Mouse (Mus musculus) spleen, embryonic (tissue): ENCODE measurements around the gene Gm17304.

Experiments
- CTCF ChIA-PET: fragments of 350-600 bp; sonication (Branson Sonifier 250); formaldehyde crosslinking; loops from one replicate; lab custom pipeline; 2022; lab: Charles Lee

Gm17304 gene

DNA sequence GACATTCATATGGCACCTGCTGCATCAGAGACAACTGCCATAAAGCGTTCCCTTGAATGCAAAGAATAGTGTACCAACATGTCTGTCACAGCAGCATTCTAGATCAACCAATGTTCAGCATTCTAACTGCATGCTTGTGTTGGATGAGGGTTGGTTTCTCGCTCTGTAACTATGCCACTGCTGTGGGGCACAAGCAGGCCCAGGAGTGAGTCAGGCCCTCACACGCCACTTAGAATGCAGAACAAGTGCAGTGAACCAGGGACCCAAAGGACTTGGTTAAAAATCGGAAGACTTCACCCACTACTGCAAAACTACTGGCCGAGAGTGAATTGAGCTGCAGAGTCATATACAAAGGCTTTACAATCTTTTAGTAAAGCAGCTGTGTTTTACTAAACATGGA is 13.3 kb downstream of the Gm17304 start:
- CTCF ChIA-PET, result no interaction called here

DNA sequence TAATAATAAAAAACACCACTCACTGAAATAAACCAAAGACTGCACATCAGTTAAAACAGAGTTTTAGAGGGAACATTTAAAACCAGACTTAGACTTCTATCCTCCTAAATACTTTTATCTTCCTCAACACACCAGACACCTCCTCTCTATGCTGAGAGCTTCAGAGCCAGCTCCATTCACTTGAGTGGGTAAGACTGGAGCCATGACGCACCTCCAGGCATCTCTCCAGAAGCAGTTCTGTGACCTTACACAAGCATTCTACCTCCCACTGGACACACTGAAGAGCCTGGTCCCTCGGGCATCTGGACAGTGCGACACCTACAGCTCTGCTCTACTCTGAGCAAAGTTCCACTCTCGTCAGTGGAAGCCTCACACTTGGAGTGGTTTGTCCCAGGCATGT is 14.4 kb downstream of the Gm17304 start:
- CTCF ChIA-PET, result interaction anchor here (0.6 kb wide), 1 partner anchor 132 kb away, joined by 13 read pairs; no protein-coding TSS in a partner anchor

DNA sequence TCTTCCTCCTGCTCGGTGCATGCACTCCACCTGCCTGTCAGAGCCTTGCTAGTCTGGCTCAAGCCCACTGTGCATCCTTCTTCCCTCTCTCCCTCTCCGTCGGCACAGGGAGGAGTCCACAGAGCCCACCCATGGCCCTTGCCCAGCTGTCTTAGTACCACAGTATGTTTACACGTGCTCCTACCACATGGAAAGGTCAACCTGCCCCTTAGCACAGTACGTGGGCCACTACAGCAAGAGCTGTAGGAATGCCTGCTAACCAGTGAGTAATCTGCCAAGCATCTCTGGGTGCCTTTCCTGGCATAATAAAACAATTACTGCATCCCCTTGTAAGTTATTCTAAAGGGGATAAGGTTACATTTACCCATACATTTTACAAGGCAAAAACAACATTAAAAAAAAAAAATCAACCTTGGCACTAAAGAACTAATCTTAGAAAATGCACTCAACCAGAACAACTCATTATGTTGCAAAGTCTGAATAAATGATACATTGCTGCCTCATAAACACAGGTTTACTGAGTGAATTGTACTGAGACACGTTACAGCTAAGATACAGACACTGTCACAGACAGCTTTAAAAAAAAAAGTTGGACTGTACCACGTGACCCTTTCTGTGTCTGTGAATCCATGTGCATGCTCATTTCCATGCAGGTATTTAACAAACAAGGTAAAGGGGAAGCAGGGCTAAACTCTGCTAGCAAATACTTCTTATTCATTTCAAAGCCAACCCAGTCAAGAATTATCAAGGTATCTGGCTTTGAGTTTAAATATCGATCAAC is 19.7 kb downstream of the Gm17304 start:
- CTCF ChIA-PET, result interaction anchor here (0.5 kb wide), 1 partner anchor 81 kb away, joined by 17 read pairs; no protein-coding TSS in a partner anchor

DNA sequence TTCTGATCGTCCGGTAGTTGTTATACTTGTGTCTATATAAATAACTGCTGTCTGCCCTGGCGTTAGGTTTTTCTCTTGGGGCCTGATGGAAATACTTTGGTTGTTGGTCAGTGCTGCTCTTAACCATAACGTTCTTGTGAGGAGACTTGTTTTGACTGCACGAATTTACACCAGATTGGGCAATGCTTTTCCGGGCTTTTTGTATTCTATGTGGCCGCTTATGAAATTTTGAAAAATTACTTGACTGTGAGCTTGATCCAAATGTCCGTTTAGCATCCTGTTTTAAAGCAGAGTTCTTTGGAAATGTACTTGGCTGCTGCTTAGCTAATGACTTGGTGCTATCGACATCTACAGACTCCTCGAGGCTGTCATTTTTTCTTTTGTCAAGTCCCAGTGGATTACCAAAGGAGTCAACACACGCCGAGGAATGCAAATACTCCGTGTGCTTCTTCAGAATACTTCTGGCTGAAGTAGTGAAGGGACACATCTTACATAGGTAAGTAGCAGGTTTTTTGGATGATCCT is 27.6 kb downstream of the Gm17304 start:
- CTCF ChIA-PET, result no interaction called here

DNA sequence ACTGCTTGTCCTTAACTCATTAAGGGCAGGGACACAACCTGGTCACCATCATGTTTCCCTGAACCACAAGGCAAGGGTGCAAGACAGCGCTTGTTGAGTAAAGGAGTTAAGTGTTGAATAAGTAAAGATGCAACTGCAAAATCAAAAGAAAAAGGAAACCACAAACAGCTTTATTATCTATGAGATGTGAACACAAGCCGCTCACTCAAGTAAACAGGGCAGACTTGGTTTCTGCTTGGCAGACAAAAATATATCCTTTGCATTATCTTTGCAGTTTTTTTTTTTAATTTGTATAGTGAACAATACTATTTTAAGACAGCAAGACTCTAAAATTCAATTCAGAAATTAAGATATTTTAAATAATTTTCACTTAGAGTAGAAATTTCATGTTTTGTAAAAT is 30.7 kb downstream of the Gm17304 start:
- CTCF ChIA-PET, result no interaction called here

DNA sequence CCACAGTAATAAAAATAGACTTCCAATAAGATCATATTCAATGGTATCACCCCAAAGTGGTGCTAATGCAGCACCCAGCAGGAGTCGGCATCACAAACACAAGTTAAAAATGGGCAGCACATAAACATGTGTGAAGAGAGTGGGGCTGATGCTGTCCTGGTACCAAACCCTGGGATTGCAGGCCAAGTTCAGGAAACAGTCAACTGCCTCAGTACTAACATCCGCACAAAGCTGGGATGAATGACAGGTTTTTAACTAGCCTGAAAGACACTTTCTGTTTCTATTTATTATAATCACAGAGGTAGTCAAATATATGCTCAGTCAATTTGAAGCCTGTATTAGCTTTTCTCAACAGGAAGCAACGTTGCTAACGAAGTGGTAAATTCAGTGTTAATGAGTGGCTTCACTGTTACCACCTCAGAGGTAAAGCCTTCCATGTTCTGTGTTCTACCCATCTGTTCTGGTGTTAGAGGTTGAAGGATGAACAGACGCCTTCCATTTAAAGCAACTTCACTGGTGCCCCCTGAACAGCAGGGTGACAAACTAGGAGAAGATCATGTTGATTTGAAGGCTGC is 31.4 kb downstream of the Gm17304 start:
- CTCF ChIA-PET, result no interaction called here

DNA sequence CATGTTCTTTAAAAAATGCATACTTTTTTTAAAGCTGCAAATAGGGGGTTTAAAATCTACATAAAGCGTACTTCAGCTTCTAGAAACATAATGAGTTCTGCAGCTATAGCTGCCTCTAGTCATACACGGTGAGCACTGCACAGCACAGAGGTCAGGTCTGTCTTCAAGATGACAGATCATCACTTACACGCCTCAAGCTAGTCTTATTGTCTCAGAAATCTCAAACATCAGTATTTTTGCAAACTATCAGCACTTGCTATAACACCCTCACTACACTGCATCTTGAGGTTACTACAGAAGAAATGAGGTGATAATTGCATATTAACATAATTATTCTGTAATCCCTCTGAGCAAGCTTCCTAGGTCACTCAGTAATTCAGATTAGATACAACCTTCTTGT is 33.0 kb downstream of the Gm17304 start:
- CTCF ChIA-PET, result no interaction called here

DNA sequence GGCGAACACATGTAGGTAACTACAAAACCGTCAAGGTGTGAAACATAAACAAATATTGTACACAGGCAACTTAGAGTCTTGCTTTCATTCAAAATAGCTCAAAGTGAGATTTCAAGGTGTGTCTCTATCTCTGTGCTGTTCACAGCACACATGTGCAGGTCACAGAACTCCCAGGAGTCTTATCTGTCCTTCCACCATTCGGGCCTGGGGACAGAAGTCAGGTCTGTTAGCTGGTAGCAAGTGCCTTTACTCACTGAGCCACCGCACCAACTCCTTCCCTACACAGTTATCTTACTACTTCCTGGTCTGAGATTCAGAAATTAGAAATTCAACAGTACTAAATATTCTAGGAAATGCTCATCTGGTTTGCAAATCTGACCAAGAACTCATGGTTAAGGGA is 34.5 kb downstream of the Gm17304 start:
- CTCF ChIA-PET, result no interaction called here

DNA sequence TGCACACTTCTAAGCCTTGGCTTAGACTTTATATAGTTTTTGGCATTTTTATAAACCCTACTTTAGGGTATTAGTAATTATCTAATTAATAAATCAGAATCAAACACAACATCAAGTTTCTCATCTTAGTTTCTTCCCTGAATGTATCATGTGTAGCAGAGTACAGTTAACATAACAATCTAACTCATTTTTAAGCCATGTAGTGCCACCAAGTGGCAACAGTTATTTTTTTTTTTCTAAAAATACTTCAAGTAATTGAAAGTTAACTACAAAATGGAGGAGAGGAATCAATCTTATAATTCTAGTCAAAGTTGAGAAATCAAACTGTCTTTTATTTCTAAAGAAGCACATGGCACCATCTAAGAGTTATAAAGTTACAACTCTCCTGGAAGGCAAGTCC is 40.5 kb downstream of the Gm17304 start:
- CTCF ChIA-PET, result interaction anchor here (0.6 kb wide), 1 partner anchor 47 kb away, joined by 5 read pairs; no protein-coding TSS in a partner anchor

DNA sequence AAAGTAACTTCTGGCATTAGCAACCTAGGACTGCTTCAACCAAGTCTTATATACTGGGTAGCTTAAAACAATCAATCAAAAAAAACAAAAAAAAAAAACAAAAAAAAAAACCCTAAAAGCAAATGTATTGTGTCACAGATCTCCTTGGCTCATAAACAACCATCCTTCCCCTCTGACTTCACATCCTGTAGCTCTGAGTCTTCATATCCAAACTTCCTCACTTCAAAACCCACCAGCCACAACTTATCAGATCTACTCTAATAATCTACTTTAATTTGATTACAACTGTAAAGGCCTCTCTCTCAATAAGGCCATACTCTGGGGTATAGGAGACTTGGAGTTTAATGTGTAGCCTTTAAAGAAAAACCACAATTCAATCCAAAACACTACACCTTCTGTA is 41.1 kb downstream of the Gm17304 start:
- CTCF ChIA-PET, result interaction anchor here (0.6 kb wide), 1 partner anchor 47 kb away, joined by 5 read pairs; no protein-coding TSS in a partner anchor

DNA sequence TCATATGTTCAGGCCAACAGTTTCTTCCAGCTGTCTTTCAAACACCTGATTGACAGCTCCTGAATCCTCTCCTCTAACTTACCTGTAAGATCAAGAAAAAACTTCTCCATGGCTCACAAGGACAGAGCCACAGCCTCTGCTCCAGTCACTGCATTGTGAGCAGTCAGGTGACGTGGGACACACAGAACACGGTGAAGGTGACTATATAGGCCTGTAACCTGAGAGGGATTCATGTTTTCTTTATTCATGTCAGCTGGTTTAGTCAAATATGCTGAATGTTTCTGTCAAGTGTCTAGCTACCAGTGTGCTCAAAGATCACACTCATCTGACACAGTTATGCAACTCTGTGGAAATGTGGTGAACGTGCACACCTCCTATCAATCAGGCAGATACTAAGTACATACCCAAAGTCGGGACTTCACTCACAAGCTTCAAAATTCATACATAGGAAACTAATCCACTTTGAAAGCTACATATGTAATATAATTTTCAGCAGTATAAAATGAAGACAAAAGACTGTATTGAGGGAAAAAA is 43.4 kb downstream of the Gm17304 start:
- CTCF ChIA-PET, result no interaction called here

DNA sequence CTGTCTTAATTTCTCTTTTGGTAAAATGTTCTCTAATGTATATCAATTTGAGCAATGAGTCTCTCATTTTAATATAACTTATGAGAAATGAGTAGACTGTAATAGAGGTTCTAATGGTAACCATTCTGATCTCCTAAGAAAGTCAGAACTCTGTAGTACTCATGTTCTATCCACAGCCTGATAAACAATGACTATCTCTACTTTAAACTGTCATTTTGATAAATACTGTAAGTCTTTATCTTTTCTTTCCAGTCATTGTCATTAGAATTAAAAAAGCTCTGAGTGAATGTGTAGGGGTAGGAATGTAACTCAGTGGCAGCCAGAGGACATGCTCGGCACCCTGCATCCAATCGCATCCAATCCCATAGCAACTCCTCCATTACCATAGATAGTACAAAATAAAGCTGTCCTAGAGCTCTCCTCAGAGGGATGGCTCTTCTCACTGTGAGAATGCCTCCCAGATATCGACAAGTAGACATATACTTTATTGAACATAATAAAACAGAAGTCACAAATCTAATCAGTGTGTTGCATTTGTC is 44.0 kb downstream of the Gm17304 start:
- CTCF ChIA-PET, result no interaction called here
